Mouse (Mus musculus): ENCODE data around the gene 1810010D01Rik. TPM values are rescaled to one million over a fixed set of nuclear protein-coding genes. Genes with fewer than 3 reads are reported as not detected.

1810010D01Rik gene
- polyA plus RNA-seq (2012; rRNA removed) = 3.8 and 4.4 TPM in 2 replicates

DNA sequence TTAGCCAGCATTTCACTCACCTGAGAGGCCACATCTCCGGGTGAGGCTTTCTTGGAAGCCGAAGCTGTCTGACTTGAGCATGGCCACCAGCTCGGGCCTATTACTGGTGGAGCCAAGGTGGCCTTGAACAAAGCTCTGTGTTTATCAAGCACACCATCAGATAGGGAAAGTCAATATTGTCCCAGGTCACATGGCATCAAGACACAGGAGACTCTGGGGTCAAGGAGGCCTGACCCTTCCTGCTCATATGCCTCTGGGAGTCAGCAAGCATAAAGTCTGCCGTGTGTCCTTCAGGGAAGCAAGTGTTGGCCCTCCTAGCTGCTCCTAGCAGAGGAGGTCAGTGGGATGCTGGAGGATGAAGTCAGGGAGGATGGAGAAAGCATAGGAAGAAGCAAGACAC lies at the start of gene 1810010D01Rik:
Gene 1810010D01Rik, minus strand, starts transcription at position 114 of the 400 bp plus-strand sequence.
- no peak for DNase-seq (ENCODE audit: low spot score)

DNA sequence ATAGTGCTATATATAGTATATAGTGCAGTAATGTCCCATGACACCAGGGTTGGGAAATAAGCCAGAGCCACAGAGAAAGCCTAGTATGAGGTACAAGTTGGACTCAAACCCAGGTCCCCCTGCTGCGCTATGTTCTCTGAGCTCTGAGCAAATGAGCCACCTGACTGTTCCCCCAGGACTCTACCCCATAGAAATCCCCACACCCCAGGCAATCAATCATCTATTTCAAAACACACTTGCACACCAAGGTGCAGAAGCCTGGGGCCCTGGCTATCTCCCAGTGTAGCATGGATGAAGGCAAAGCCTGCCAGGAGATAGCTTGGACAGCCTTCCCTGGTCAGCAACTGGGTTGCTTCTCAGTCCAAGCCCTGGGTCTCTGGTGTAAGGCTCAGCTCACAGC lies 48.2 kb upstream of the 1810010D01Rik start:
- no peak for DNase-seq (ENCODE audit: low spot score)

DNA sequence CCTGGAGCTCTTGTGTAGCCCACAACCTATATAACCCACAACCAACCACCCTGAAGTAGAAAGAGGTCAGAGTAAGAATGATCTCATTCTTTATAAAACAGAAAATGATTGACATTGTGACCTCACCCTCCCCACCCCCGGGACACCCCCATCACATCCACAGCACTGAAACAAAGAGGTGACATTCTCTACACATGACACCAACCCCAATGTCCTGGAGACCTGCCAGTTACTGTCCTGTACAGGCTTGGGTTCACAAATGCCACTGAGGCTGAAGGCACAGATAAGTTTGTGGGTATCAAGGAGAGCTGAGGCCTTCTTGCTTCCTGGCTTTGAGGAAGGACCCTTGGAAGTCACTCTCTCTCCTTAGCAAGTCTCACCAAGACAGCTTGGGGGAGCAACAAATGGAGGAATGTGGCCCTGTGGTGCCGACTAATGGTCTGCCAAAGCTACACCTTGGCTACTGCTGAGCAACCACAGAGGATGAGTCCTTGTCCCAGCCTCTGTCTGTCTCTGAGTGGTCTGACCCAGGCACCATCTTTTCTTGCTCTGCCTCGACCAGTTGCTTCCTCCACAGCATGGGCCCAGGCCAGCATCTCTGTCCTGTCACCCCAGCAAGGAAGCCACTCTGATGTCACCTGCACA lies 46.2 kb upstream of the 1810010D01Rik start:
- no peak for DNase-seq (ENCODE audit: low spot score)

DNA sequence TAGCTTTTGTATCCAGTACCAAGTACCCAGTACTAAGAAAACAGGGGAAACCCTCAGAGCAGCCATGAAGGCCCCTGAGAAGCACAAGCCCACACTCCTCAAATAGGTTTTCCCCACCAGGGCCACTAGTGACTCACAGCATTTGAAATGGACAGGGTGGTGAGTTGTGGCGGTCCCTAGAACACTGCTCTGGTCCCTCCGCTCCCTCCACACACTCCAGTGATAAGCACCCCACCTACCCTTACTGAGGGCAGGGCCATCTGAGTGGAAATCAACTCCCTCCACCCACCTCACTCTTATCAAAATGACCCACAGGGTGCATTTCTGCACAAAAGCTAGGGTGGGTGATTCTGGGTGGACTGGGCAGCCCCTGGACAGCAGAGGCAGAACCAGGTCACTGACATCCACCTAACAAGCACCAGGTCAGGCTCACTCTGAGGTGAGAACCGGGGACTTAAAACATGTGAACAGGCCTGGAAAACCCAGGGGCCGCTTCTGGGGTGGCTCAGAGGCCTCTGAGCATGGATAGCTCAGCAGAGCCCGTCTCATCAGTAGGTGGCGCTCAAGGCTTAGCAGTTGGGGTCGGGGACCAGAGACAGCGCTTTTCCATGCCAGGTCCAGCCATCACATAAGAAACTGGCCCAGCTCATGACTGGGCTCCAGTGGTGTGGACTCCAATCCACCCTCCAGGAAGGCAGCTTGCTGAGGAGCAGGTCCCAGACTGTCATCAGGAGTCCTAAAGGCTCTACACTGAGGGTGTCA lies 45.0 kb upstream of the 1810010D01Rik start:
- DNase-seq (ENCODE audit: low spot score) = peak; percentile 63

DNA sequence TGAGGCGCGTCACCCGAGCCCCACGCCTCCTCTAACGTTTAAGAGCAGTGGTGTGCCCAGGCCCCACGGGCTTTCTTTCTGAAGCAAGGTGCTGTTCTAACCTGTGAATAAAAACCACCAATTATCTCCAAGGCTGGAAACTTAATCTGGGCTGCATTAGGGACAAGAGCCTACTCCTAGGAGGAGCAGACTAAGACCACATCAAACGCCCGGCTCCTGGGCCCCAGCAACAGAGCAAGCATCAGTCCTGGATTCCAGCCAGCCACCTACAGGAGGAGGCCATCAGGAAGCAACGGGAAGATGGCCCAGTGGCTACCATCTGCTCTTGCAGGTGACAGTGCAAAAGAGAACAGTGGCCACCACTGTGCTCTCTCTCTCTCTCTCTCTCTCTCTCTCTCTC lies 42.3 kb upstream of the 1810010D01Rik start:
- DNase-seq (ENCODE audit: low spot score) = no peak

DNA sequence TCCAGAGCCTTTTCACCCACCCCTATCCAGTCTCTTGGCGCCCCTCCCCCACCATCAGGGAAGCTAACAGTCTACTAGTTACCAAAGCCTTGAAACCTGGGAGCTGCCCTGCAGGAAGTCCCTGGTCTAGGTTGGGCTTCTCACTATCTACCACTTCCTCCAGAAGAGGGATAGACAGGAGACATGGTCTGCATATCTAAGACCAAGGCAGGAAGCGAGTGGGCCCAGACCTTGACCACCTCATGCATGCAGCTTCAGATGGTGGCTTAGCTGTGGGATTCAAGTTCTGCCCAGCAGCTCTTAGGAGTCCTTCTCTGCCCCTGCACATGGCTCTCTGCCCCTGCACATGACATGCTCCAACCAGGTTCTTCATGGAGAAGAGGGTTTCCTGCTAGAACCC lies 41.0 kb upstream of the 1810010D01Rik start:
- no peak for DNase-seq (ENCODE audit: low spot score)

DNA sequence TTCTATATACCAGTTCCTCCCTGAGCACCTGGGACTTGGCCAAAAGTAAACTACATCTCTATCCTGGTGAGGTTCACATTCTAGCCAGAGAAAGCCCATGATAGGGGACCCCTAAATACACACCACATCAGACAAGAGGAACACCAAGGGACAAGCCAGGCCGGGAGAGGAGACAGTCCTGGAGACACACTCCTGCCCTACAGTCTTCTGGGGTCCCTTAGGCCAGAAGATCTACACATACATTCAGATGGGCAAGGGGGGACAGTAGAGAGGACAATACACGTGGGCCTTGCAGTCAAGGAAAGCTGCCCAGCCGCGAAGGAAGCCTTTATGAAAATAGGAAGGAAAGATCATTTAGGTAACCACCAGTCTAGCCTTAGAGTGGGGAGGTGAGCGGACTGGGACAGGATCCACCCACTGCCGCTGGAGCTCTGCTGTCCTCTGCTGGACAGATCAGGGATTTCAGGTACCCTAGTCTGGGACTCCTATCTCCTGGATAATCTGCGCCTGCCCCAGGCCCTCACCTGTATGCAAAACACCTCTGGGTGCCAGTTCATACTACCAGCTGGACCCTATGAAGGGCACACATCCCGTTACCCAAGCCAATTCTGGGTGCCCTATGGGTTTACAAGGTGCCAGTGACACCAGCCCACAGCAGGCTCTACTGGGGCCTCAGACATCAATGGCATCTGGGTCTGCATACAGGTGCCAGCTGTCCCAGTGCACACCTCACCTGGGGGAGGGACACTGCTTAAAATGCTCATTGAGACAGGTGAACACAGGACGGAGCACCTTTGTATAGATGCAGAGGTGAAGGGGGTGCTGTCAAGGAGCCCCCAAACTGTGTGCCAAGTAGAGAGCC lies 35.2 kb upstream of the 1810010D01Rik start:
- DNase-seq (ENCODE audit: low spot score) = peak; percentile 67

DNA sequence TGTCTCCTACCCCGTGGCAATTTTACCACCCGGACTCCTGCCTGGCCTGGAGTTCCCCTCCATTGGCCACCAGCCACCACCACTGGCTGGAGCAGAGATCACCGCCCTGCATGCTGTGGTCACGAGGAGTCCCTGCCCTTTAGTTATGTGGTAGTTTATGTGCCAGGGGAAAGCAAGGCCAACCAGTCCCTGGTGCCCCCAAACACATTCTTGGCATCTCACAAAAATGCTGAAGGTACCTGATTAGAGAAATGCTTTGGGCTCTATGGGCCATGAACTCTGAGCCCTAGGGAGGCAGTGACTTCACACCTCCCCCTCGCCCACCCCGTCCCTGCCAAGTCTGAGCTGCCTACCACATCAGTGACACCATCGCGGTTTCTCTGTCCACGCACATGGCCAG lies 34.1 kb upstream of the 1810010D01Rik start:
- no peak for DNase-seq (ENCODE audit: low spot score)

DNA sequence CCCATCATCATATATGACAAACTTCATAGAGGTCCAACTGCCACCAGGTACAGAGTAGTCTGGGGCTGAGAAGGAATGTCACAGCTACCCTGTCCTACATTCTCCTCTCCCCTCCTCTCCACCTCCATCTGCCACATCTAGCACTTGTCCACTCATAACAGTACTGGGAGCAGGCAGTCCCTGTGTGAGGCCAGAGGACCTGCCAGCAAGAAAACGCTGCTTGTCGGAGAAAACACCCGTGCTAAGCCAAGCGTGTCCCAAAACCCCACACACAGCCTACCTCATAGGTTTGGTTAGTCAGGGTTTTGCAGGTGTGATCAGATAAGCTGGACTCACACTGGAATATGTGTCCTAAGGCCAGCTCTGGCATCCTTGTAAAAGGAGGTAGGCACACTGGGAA lies 33.0 kb upstream of the 1810010D01Rik start:
- DNase-seq (ENCODE audit: low spot score) = no peak

DNA sequence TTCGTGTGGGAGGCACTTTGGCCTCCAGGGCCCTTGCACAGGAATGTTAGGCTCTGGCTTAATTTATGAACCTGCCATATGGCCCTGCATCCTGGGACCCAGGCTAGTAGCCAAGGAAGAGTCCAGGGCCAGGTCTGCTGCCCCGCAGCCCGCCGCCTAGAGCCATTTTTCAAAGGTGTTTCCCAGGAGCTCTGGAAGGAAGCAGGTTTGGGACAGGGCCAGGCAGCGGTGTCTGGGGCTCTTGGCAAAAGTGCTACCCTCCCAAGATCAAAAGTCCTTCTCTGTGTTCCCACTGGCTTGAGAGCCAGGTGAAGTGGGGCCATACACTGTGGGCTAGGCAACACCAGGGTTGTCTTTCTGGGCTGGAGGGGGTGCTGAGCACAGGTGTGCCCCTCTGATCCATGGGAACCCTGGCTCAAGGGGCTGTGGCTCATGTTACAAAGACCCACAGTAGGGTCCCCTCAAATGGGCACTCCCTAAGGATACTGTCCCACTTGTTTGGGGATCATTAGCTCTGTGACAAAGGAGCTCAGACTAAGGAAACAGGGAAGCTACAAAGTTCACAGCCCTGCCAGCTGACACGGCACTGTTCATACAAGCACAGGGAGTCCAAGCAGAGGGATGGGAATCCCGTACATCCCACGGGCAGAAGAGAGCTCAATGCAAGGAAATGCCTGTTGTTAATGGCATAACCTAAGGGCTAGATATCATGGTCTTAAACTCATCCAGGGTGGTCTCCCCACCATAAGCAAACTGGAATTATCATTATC lies 32.0 kb upstream of the 1810010D01Rik start:
- no peak for DNase-seq (ENCODE audit: low spot score)

DNA sequence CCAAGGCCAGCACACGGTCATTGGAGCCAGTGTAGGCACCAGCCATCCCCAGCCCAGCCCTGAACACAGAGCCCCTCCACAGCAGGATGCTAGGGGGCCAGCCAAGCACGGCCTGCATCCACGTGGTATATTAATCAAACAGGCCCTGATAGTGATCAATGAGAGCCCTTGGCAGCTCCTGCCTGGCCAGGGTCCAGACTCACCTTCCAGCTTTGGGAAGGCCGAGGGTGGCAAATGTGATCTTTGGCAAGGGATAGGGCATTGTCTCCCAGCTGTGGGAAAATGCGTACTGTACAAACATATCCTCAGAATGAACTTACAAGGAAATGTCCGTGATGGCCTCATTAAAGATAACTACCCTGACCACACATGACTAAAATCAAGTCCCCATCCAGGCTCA lies 31.2 kb upstream of the 1810010D01Rik start:
- no peak for DNase-seq (ENCODE audit: low spot score)

DNA sequence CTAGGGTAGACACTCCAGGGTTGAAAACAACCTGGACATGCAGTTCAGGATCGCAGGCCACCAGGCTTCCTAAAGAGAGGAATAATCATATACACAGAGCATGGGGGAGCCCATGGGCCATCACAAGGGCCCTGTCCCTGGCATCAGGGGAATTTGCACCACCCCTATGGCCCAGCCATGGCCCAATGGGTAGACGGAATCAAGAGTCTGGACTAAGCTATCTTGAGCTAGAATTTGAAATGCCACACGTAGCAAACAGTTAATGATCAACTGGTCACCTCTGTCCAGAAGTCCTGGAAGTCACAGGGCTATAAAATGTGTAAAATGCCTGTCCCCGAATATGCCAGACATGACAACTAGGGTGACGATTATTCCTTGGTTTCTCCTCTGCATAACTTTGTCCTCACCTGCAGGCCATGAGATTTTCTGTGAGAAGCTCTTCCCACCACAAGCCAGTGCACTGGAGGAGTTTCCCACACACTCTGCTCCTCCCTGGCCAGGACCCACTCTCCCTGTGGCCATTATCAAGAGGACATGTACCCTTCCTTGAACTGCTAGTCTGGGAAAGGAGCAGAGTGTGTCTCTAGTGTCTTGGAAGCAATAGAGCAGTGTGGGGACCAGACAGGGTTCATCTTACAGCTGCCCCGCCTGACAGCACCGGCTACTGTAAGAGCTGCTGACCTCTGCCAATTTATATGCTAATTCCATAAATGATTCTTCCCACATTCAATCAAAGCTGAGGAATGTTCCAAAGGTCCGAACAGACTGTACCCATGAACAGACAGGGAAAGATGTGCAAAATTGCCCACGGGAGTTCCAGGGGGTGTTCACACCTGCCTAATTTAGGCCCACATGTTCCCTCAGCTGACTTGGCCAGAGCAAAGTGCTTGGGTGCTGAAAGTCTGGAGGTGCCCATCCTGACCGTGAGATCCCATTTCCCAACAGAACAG lies 27.2 kb upstream of the 1810010D01Rik start:
- DNase-seq (ENCODE audit: low spot score) = no peak

DNA sequence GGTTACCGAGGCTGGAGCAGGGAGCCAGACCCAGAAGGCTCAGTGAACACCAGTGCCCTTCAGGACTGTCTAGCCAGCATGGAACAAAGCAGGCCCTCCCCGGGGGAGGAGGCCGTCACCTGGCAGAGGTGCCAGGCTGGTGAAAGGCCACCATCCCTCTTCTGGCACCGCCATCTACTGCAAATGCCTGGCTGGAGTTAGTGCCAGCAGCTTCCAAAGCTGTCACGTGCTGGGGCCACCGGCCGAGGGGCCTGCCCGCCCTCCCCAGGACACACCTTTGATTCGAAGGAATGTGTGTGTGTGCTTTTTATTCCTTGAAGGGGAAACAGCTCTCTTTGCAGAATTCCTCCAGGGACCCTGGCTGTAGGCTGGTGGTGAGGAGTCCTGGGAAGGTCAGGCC lies 23.7 kb upstream of the 1810010D01Rik start:
- DNase-seq (ENCODE audit: low spot score) = no peak

DNA sequence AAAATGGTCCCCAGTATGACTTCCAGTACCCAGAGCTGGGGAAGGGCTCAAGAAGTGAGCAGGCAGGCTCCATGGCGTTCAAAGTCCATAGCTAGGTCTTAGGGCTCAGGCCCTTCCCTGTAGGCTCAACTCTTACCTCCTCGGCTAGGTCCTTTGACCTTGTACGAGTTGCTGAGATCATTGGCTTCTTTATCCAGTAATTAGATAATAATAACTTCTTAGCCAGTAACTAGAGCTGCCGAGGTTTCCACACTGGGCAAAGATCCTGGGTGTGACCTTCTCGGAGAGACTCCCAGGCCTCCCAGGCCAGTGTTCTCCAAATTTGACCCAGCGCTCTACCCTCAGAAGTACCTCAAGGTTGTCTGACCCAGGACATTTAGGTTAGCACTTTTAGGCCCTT lies 18.7 kb upstream of the 1810010D01Rik start:
- no peak for DNase-seq (ENCODE audit: low spot score)

DNA sequence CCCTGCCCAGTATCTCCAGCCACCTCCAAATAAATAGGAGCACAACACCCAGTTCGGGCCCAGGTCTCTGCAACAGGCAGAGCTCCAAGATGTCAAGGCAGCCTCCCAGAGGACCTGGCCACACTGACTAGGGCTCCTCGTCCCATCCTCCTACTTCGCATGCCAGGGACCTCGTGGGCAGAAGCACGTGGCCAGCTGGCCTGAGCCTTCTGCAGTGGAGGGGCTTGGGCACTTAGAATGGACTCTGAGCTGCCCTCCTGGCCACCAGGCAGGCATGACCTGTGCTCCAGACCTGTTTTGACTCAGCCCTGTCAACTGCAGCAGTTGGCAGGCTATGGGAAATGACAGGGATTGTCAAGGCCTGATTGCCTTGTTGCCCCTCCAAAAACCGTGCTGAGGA lies 17.7 kb upstream of the 1810010D01Rik start:
- DNase-seq (ENCODE audit: low spot score) = no peak

DNA sequence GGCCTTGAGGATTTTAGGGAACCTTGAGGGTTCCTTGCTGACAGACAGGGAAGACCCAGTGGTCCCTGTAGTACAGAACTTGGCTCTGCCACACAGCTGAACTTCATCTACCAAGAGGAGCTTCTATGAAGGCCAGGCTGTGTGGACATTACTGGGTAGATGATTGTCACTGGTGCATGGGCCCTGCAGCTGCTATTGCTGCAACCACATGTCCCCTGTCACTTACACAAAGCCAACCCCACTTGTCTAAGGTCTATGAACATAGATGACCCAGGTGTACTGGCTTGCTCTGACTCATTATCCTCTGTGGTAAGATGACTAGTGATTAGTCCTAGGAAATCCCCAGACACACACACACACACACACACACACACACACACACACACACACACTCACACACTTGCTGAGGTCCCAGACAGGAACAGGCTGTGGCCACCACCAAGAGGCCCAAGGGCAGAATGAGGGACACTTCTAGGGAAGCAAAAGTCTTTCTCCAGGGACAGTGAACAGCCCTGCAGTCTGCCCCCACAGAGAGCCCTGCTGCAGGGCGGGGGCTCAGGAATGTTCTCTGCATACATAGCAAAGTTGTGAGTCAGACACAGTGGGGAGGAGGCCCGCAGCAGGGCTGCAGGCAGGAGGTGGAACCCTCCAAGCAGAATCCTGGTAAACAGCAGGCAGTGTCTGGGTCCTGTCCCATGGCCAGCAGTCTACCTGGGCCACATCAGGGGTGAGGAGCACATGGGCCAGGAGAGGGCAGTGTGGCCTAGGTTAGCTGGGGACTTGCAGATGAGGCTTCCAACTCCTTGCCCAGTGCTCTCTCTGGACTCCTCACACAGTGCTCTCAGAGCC lies 14.1 kb upstream of the 1810010D01Rik start:
- peak; percentile 57 for DNase-seq (ENCODE audit: low spot score)

DNA sequence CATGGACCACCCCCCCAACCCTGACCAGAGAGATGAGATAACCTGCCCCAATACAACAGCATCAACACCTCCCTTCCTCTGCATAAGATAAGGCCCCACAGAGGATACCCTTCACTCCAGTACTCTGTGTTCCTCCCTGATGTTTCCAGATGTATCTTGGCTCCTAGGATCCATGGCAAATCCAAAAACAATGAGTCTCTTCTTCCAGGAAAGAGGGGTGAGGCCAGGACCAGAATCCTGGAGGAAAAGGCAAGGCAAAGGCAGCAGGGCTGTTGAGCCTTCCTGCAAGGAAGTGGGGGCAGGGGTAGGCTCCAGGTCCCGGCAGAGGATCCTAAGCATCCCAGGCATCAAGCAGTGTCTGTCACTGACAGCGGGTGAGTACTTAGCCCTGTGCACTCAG lies 13.4 kb upstream of the 1810010D01Rik start:
- no peak for DNase-seq (ENCODE audit: low spot score)

DNA sequence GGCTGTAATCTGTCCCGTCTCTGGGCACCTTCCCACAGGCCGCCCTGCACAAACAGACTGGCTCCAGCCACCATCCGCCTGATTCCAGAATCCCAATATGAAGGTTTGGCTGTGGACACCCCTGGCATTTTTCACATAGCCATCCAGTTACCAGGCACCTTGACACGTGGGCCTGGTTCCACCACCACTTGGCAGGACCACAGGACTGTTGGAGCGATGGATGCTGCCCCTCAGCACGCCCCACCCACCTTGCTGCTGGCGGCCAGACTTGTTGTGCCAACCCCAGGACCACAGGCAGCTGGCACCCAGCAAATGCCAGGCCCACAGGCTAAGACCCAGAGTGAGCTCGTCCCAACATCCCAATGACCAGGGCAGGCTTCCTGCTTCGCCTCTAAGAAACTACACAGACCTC lies 11.5 kb upstream of the 1810010D01Rik start:
- no peak for DNase-seq (ENCODE audit: low spot score)

DNA sequence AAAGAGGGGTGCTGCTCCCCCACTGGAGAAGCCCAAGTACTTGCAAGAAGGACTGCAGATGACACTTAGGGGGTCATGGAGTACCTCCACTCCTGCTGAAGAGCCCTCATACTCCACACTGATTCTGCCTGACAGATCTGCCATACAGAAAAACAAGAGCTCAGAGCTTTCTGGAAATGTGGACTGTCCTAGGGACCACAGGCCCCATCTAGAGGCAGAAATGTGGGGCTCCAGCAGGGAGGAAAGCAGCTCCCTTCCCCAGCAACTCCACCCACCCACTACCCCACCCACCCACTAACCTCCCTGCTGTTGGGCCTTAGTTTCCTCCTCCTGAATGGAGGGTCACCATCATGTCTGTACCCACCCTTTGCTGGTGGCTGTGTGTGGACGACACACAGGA lies 8.7 kb upstream of the 1810010D01Rik start:
- DNase-seq (ENCODE audit: low spot score) = no peak

DNA sequence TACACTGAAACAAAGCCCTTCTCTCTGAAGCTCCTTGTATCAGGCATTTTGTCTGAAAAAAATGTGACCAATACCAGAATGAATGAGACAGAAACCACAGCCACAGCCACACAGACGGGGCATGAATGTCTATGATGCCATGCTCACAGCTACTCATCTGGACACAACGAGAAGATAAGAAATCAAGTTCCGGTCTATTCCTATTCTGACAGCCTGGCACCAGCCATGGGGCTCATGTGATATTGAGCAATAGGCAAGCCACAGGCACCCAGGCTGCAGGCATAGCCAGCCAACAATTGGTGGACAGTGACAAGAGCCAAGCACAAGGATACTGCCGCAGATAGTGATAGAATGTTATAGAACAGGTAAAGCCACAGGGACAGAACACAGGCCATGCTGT lies 7.6 kb upstream of the 1810010D01Rik start:
- no peak for DNase-seq (ENCODE audit: low spot score)
